ENCODE assay signal across 8 mouse cellular contexts in the genomic region with DNA sequence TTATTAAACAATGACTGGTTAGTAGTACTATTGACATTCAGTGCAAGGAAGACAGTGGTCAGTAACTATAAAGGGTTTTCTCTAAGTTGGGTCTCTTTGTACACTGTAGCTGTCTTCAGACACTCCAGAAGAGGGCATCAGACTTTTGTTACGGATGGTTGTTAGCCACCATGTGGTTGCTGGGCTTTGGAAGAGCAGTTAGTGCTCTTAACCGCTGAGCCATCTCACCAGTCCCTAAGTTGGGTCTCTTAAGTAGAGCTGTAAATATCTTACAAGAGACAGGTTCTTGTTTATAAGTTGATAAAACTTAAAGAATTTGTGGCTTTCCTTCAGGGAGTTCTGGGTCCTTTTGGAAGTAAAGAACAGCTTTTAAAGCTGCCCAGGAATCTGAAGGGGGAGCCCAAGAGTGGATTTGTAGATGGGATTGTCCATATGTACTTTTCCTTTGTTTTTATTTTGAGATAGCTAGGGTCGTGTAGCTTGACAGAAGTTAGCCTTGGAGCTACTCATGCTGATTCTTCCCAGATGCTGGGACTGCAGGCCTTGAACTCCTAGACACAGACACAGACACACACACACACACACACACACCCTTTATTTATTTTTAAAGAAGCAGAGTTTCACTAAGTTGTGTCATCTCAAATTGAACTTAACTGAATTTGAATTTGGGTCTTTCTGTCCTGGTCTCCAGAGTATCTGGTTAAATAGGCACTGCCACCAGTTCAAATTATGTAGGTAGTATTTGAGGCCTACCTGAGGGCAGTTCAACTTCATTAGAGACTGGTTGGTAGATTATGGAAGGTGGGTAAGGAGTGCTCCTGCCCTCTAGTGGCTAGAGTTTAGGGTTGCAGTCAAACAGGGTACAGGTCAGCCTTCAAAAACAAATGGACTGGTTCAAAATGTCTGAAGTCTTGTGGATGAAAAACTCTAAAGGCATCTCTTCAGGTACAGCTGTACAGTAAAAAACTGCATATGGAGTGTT. TPM values are rescaled to one million over a fixed set of nuclear protein-coding genes. Genes with fewer than 3 reads are reported as not detected.
DNase-seq lines count a peak whose midpoint lies in the region; ATAC-seq and TF ChIP-seq lines count a peak whose summit lies in the region.

No protein-coding gene starts in this region.

- peaks cover 41% of the 10 kb centered on the region for H3K36me3 ChIP-seq in heart, adult 2 months (ENCODE audit: control insufficient read depth, insufficient read depth, low read length)
- 0 out of 2 replicates have a peak, but pooled peaks cover 8% of the 10 kb centered on the region for H3K36me3 ChIP-seq in heart, embryonic 11.5 days (ENCODE audit: control insufficient read depth, insufficient read depth, low read length)
- H3K36me3 ChIP-seq in CH12.LX (replicated peaks in 1 of 2; ENCODE audit: control insufficient read depth in 1 of 2, insufficient read depth in 1 of 2, low read length in 1 of 2), result peaks cover 32 to 62% of the 10 kb centered on the region in 2 experiments
- peaks cover 5% of the 10 kb centered on the region; the same call in 1 of the 2 replicates for H3K36me3 ChIP-seq in intestine, embryonic 15.5 days

- no peak for ATAC-seq in heart, embryonic 11.5 days (replicated peaks; ENCODE audit: insufficient number of reproducible peaks, low FRiP score, low TSS enrichment)
- ATAC-seq in intestine, embryonic 15.5 days, result no peak

- peaks cover 3% of the 10 kb centered on the region; the same call in 1 of the 2 replicates for H3K79me2 ChIP-seq in heart, adult 2 months (replicated peaks; ENCODE audit: control insufficient read depth, insufficient read depth, low read length)
- H3K79me2 ChIP-seq in CH12.LX (replicated peaks; ENCODE audit: control insufficient read depth, extremely low read depth, insufficient read depth, poor library complexity, severe bottlenecking), result peaks cover 66% of the 10 kb centered on the region

- peaks cover 6% of the 10 kb centered on the region for H3K4me1 ChIP-seq in heart, adult 2 months (ENCODE audit: control insufficient read depth, insufficient read depth, low read length)
- H3K4me1 ChIP-seq in heart, embryonic 11.5 days (ENCODE audit: control insufficient read depth, insufficient read depth, low read length), result peaks cover 13% of the 10 kb centered on the region
- H3K4me1 ChIP-seq in CH12.LX (ENCODE audit: control insufficient read depth in 1 of 2, insufficient read depth in 2 of 2), result peaks cover 5 to 37% of the 10 kb centered on the region in 2 experiments; a peak in 3 of 4 replicates
- peaks cover 3% of the 10 kb centered on the region; the same call in 1 of the 2 replicates for H3K4me1 ChIP-seq in intestine, embryonic 15.5 days (replicated peaks)

- no peak overlapping the region for H3K4me3 ChIP-seq in heart, adult 2 months
- no peak overlapping the region for H3K4me3 ChIP-seq in heart, embryonic 11.5 days (ENCODE audit: low read depth, low read length)
- no peak overlapping the region for H3K4me3 ChIP-seq in CH12.LX (replicated peaks in 1 of 3; ENCODE audit: low read depth in 2 of 3, low read length in 2 of 3, poor library complexity in 1 of 3)
- no peak overlapping the region for H3K4me3 ChIP-seq in intestine, embryonic 15.5 days (replicated peaks)

- peak; percentile 95 for TF ChIP-seq CTCF in heart, adult 2 months (IDR thresholded peaks at IDR 0.05)
- TF ChIP-seq CTCF in CH12.LX (conservative IDR thresholded peaks at IDR 0.05 in 1 of 2, IDR thresholded peaks at IDR 0.05 in 1 of 2; ENCODE audit: low read depth in 2 of 2, low read length in 2 of 2), result peak; percentile 78 to 84

- dilution Hi-C loops in CH12.LX (cut with MboI; ENCODE audit: extremely low pct_ligation_motif_present, extremely low pct_unique_long_range_greater_than_20kb, low sequenced_read_pairs), result no loop called here

- H3K27ac ChIP-seq in heart, adult 2 months, result no peak overlapping the region
- H3K27ac ChIP-seq in heart, embryonic 11.5 days (ENCODE audit: low read depth, low read length), result no peak overlapping the region
- H3K27ac ChIP-seq in CH12.LX (ENCODE audit: insufficient read depth, low read depth), result no peak overlapping the region
- H3K27ac ChIP-seq in intestine, embryonic 15.5 days, result no peak overlapping the region

- in situ Hi-C loops in CH12.LX (cut with MboI; ENCODE audit: low pct_ligation_motif_present, low pct_unique_long_range_greater_than_20kb, low sequenced_read_pairs), result no loop called here

- peak in 1 of 2 experiments; percentile 30 for DNase-seq in heart, adult 2 months
- DNase-seq in CH12.LX (ENCODE audit: extremely low read depth), result peak; percentile 61
- peak; percentile 45 to 66 for DNase-seq in cerebellum, postnatal 14 days
- peak; percentile 43 for DNase-seq in lung, postnatal 14 days
- no peak for DNase-seq in left cerebral cortex, postnatal 14 days (ENCODE audit: low spot score in 2 of 2)
- DNase-seq in left cerebral cortex, postnatal 4 days, result no peak

- intact Hi-C loops in heart, adult 2 months (cut with DNase I), result loop anchor here (2.0 kb wide), 1 partner anchor 14 kb away; no protein-coding TSS in a partner anchor
- intact Hi-C loops in left cerebral cortex, postnatal 14 days (cut with DNase I), result loop anchor here (2.0 kb wide), 2 partner anchors 42 to 80 kb away; a partner anchor contains a TSS
- intact Hi-C loops in left cerebral cortex, postnatal 4 days (cut with DNase I), result no loop called here

- H3K4me2 ChIP-seq in heart, embryonic 11.5 days, result no peak overlapping the region; the same call in 1 of the 2 replicates
- H3K4me2 ChIP-seq in CH12.LX (ENCODE audit: insufficient read depth, low read depth, poor library complexity, severe bottlenecking), result 0 out of 2 replicates have a peak overlapping the region, but pooled peaks have one; percentile 13
- H3K4me2 ChIP-seq in intestine, embryonic 15.5 days (replicated peaks), result peak overlapping the region; percentile 22; the same call in 1 of the 2 replicates

- TF ChIP-seq EP300 in heart, adult 2 months (IDR thresholded peaks at IDR 0.05; ENCODE audit: insufficient read depth, low read depth, low read length), result no peak
- TF ChIP-seq EP300 in CH12.LX (IDR thresholded peaks at IDR 0.05; ENCODE audit: low read length), result no peak

- WGBS in heart, adult 2 months, result 35% methylated on average over 3 of the region's 3 CpGs
- 43% methylated on average over 3 of the region's 3 CpGs for WGBS in heart, embryonic 11.5 days (ENCODE audit: insufficient replicate concordance)
- WGBS in intestine, embryonic 15.5 days, result 51% methylated on average over 3 of the region's 3 CpGs

- no peak overlapping the region for H3K9ac ChIP-seq in heart, adult 2 months (ENCODE audit: low read depth, low read length)
- H3K9ac ChIP-seq in heart, embryonic 11.5 days (ENCODE audit: low read depth, low read length), result no peak overlapping the region
- no peak overlapping the region; the same call in 1 of the 2 replicates for H3K9ac ChIP-seq in CH12.LX (ENCODE audit: insufficient read depth, low read depth)
- H3K9ac ChIP-seq in intestine, embryonic 15.5 days, result no peak overlapping the region

- H3K9me3 ChIP-seq in heart, embryonic 11.5 days (replicated peaks; ENCODE audit: control insufficient read depth, low read length), result no peaks in the 10 kb centered on the region
- no peaks in the 10 kb centered on the region for H3K9me3 ChIP-seq in CH12.LX (replicated peaks; ENCODE audit: low read length)
- no peaks in the 10 kb centered on the region for H3K9me3 ChIP-seq in intestine, embryonic 15.5 days

- H3K27me3 ChIP-seq in heart, adult 2 months (ENCODE audit: control insufficient read depth, insufficient read depth, low read length), result no peaks in the 10 kb centered on the region
- H3K27me3 ChIP-seq in heart, embryonic 11.5 days (ENCODE audit: control insufficient read depth, insufficient read depth, low read length), result no peaks in the 10 kb centered on the region
- no peaks in the 10 kb centered on the region for H3K27me3 ChIP-seq in CH12.LX (replicated peaks)
- no peaks in the 10 kb centered on the region for H3K27me3 ChIP-seq in intestine, embryonic 15.5 days (replicated peaks)

- no peak for TF ChIP-seq POLR2A in heart, adult 2 months (IDR thresholded peaks at IDR 0.05; ENCODE audit: insufficient read depth, low read depth, low read length)
- 0 out of 2 replicates have a peak, but pooled peaks have one; percentile 33 for TF ChIP-seq POLR2A in CH12.LX (IDR thresholded peaks at IDR 0.05; ENCODE audit: low read depth, low read length)

- peak; percentile 64 for TF ChIP-seq RAD21 in CH12.LX (IDR thresholded peaks at IDR 0.05; ENCODE audit: low read depth, low read length)

TF ChIP-seq in CH12.LX, 34 proteins besides CTCF, POLR2A, EP300 and RAD21 (continues in another document):
- TF ChIP-seq GABPA (IDR thresholded peaks at IDR 0.05; ENCODE audit: insufficient replicate concordance, low read depth, low read length) (no peak), CHD1 (IDR thresholded peaks at IDR 0.05; ENCODE audit: low read depth, low read length) (no peak)

RNA-seq across cellular contexts. Expression of a gene that starts 16.5 kb away (rescaled TPM):
- total RNA-seq in heart, adult 2 months (2021), result not detected
- 0.25 TPM in 1 of 2 replicates, not detected in the other for polyA plus RNA-seq in heart, adult 2 months (2012; rRNA removed)
- 0.76 and 2.4 TPM in 2 replicates for polyA plus RNA-seq in heart, embryonic 11.5 days (2014; fragmentation: Nextera tagmentation; extraction: Ambion mirVana)
- total RNA-seq in CH12.LX (2012; rRNA removed) (not detected in 2 replicates), CH12.LX (2014; rRNA removed) (not detected in 2 replicates)
- polyA plus RNA-seq in CH12.LX (2012; ENCODE audit: insufficient read length, low read depth), result 0.55 TPM in 1 of 2 replicates, not detected in the other
- polyA plus RNA-seq in intestine, embryonic 15.5 days (2015; fragmentation: Nextera tagmentation; extraction: Ambion mirVana), result 1.8 and 3.2 TPM in 2 replicates
- total RNA-seq in left cerebral cortex, postnatal 14 days (2021), result not detected
- total RNA-seq in left cerebral cortex, postnatal 4 days (2021), result not detected

RNA-seq across cellular contexts. Expression of a gene that starts 20.8 kb away (rescaled TPM):
- 100 to 1,000 TPM; 185 to 192 TPM for total RNA-seq in heart, adult 2 months (2021)
- 66.1 and 95.9 TPM in 2 replicates for polyA plus RNA-seq in heart, adult 2 months (2012; rRNA removed)
- polyA plus RNA-seq in heart, embryonic 11.5 days (2014; fragmentation: Nextera tagmentation; extraction: Ambion mirVana), result 554 and 606 TPM in 2 replicates
- total RNA-seq in CH12.LX (2012; rRNA removed) (598 and 821 TPM in 2 replicates), CH12.LX (2014; rRNA removed) (1,196 and 1,374 TPM in 2 replicates)
- 790 and 847 TPM in 2 replicates for polyA plus RNA-seq in CH12.LX (2012; ENCODE audit: insufficient read length, low read depth)
- polyA plus RNA-seq in intestine, embryonic 15.5 days (2015; fragmentation: Nextera tagmentation; extraction: Ambion mirVana), result 791 and 835 TPM in 2 replicates
- 100 to 1,000 TPM; 123 to 145 TPM for total RNA-seq in left cerebral cortex, postnatal 14 days (2021)
- 100 to 1,000 TPM; 201 to 220 TPM for total RNA-seq in left cerebral cortex, postnatal 4 days (2021)

RNA-seq across cellular contexts. Expression of a gene that starts 59.0 kb away (rescaled TPM):
- under 1 TPM; 0.47 to 0.64 TPM for total RNA-seq in heart, adult 2 months (2021)
- 0.09 and 0.29 TPM in 2 replicates for polyA plus RNA-seq in heart, adult 2 months (2012; rRNA removed)
- polyA plus RNA-seq in heart, embryonic 11.5 days (2014; fragmentation: Nextera tagmentation; extraction: Ambion mirVana), result 2.4 and 4.1 TPM in 2 replicates
- total RNA-seq in CH12.LX (2012; rRNA removed) (13.1 and 16.2 TPM in 2 replicates), CH12.LX (2014; rRNA removed) (19.6 and 20.4 TPM in 2 replicates)
- polyA plus RNA-seq in CH12.LX (2012; ENCODE audit: insufficient read length, low read depth), result 15.1 and 16.6 TPM in 2 replicates
- polyA plus RNA-seq in intestine, embryonic 15.5 days (2015; fragmentation: Nextera tagmentation; extraction: Ambion mirVana), result 4.5 and 5.1 TPM in 2 replicates
- 10 to 100 TPM; 40.2 to 46.0 TPM for total RNA-seq in left cerebral cortex, postnatal 14 days (2021)
- 10 to 100 TPM; 21.3 to 22.8 TPM for total RNA-seq in left cerebral cortex, postnatal 4 days (2021)

Comparison
In these comparisons a context has a peak if more than half of its experiments do, and no peak if none do; other contexts are left out.
1. DNase-seq: peak in CH12.LX (single experiment), cerebellum, postnatal 14 days (2 of 2) and lung, postnatal 14 days (single experiment); none in left cerebral cortex, postnatal 14 days (0 of 2) and left cerebral cortex, postnatal 4 days (single experiment).
2. RNA of a gene that starts 59.0 kb away (total RNA-seq): 40.2 to 46.0 TPM in left cerebral cortex, postnatal 14 days, 21.3 to 22.8 TPM in left cerebral cortex, postnatal 4 days and 13.1 to 20.4 TPM in CH12.LX; 0.47 to 0.64 TPM in heart, adult 2 months; every median in the first group is over 4 times any median in the second.